Mouse (Mus musculus): ENCODE results near the gene Serpinf1. TPM values are rescaled to one million over a fixed set of nuclear protein-coding genes. Genes with fewer than 3 reads are reported as not detected.
A peak's percentile ranks its signal among the peaks of the same experiment; 100 is the strongest.

Gene Serpinf1
- total and polyA plus RNA-seq, 3 experiments: 0.38 TPM; not detected in 2

- ATAC-seq (ENCODE audit: extremely low read depth, insufficient number of reproducible peaks, low FRiP score, poor library complexity, severe bottlenecking) (no peak), DNase-seq (ENCODE audit: low spot score) (no peak)
- Histone ChIP-seq H3K4me1 (ENCODE audit: insufficient read depth, low read depth, low read length) (peaks cover 89% of the 10 kb centered on the region), H3K4me3 (ENCODE audit: low read depth, low read length) (peak overlapping the region; percentile 68; the same call in 1 of the 2 replicates), H3K27me3 (ENCODE audit: insufficient read depth, low read length) (no peaks in the 10 kb centered on the region), H3K36me3 (replicated peaks) (peaks cover 62% of the 10 kb centered on the region), H3K9me3 (replicated peaks) (no peaks in the 10 kb centered on the region)
- TF ChIP-seq GATA2 (IDR thresholded peaks at IDR 0.05; ENCODE audit: borderline replicate concordance, low read depth, low read length): no peak
- TF ChIP-seq CTCF (IDR thresholded peaks at IDR 0.05; ENCODE audit: low read depth, low read length): no peak
- TF ChIP-seq POLR2AphosphoS5 (IDR thresholded peaks at IDR 0.05; ENCODE audit: insufficient replicate concordance, low read depth, low read length): no peak
- TF ChIP-seq GATA1 (IDR thresholded peaks at IDR 0.05; ENCODE audit: borderline replicate concordance, low read length): no peak
- no peak for TF ChIP-seq TAL1 (conservative IDR thresholded peaks at IDR 0.05; ENCODE audit: low read depth, low read length)
These were observed 29.6 kb upstream of the Serpinf1 start for GRCm38 (mm10) chr11:75452081-75452480.

- Histone ChIP-seq H3K36me3 (replicated peaks) (peaks cover 73% of the 10 kb centered on the region), H3K27me3 (ENCODE audit: insufficient read depth, low read length) (no peaks in the 10 kb centered on the region), H3K9me3 (replicated peaks) (no peaks in the 10 kb centered on the region), H3K4me1 (ENCODE audit: insufficient read depth, low read depth, low read length) (peaks cover 79% of the 10 kb centered on the region), H3K4me3 (ENCODE audit: low read depth, low read length) (peak overlapping the region; percentile 68; the same call in 1 of the 2 replicates)
- ATAC-seq (ENCODE audit: extremely low read depth, insufficient number of reproducible peaks, low FRiP score, poor library complexity, severe bottlenecking) (no peak), DNase-seq (ENCODE audit: low spot score) (no peak)
- no peak for TF ChIP-seq GATA1 (IDR thresholded peaks at IDR 0.05; ENCODE audit: borderline replicate concordance, low read length)
- no peak for TF ChIP-seq TAL1 (conservative IDR thresholded peaks at IDR 0.05; ENCODE audit: low read depth, low read length)
- TF ChIP-seq GATA2 (IDR thresholded peaks at IDR 0.05; ENCODE audit: borderline replicate concordance, low read depth, low read length): no peak
- no peak for TF ChIP-seq CTCF (IDR thresholded peaks at IDR 0.05; ENCODE audit: low read depth, low read length)
- no peak for TF ChIP-seq POLR2AphosphoS5 (IDR thresholded peaks at IDR 0.05; ENCODE audit: insufficient replicate concordance, low read depth, low read length)
These were observed 28.4 kb upstream of the Serpinf1 start for GRCm38 (mm10) chr11:75450936-75451335.

- H3K27me3 ChIP-seq (ENCODE audit: insufficient read depth, low read length): no peaks in the 10 kb centered on the region
- peak overlapping the region; percentile 68; the same call in 1 of the 2 replicates for H3K4me3 ChIP-seq (ENCODE audit: low read depth, low read length)
- H3K9me3 ChIP-seq (replicated peaks): no peaks in the 10 kb centered on the region
- peaks cover 79% of the 10 kb centered on the region for H3K4me1 ChIP-seq (ENCODE audit: insufficient read depth, low read depth, low read length)
- peaks cover 79% of the 10 kb centered on the region for H3K36me3 ChIP-seq (replicated peaks)
- ATAC-seq (ENCODE audit: extremely low read depth, insufficient number of reproducible peaks, low FRiP score, poor library complexity, severe bottlenecking) (peak; percentile 30), DNase-seq (ENCODE audit: low spot score) (peak; percentile 59)
- TF ChIP-seq POLR2AphosphoS5 (IDR thresholded peaks at IDR 0.05; ENCODE audit: insufficient replicate concordance, low read depth, low read length): no peak
- TF ChIP-seq TAL1 (conservative IDR thresholded peaks at IDR 0.05; ENCODE audit: low read depth, low read length): peak; percentile 39
These were observed 27.9 kb upstream of the Serpinf1 start for GRCm38 (mm10) chr11:75450304-75450908.

GRCm38 (mm10) chr11:75449695-75450094, 27.2 kb upstream of the Serpinf1 start:
- TF ChIP-seq POLR2AphosphoS5 (IDR thresholded peaks at IDR 0.05; ENCODE audit: insufficient replicate concordance, low read depth, low read length) (no peak), GATA2 (IDR thresholded peaks at IDR 0.05; ENCODE audit: borderline replicate concordance, low read depth, low read length) (no peak), TAL1 (conservative IDR thresholded peaks at IDR 0.05; ENCODE audit: low read depth, low read length) (peak; percentile 34; the same call in 1 of the 2 replicates)
- H3K9me3 ChIP-seq (replicated peaks): no peaks in the 10 kb centered on the region
- peaks cover 86% of the 10 kb centered on the region for H3K36me3 ChIP-seq (replicated peaks)
- no peaks in the 10 kb centered on the region for H3K27me3 ChIP-seq (ENCODE audit: insufficient read depth, low read length)
- peak; percentile 38 for ATAC-seq (ENCODE audit: extremely low read depth, insufficient number of reproducible peaks, low FRiP score, poor library complexity, severe bottlenecking)
- peaks cover 72% of the 10 kb centered on the region for H3K4me1 ChIP-seq (ENCODE audit: insufficient read depth, low read depth, low read length)
- DNase-seq (ENCODE audit: low spot score): peak; percentile 60
- peak overlapping the region; percentile 66; the same call in 1 of the 2 replicates for H3K4me3 ChIP-seq (ENCODE audit: low read depth, low read length)

- no peak for ATAC-seq (ENCODE audit: extremely low read depth, insufficient number of reproducible peaks, low FRiP score, poor library complexity, severe bottlenecking)
- Histone ChIP-seq H3K9me3 (replicated peaks) (no peaks in the 10 kb centered on the region), H3K36me3 (replicated peaks) (peaks cover 93% of the 10 kb centered on the region), H3K4me1 (ENCODE audit: insufficient read depth, low read depth, low read length) (peaks cover 60% of the 10 kb centered on the region), H3K27me3 (ENCODE audit: insufficient read depth, low read length) (no peaks in the 10 kb centered on the region), H3K4me3 (ENCODE audit: low read depth, low read length) (peak overlapping the region; percentile 66; the same call in 1 of the 2 replicates)
- no peak for TF ChIP-seq POLR2AphosphoS5 (IDR thresholded peaks at IDR 0.05; ENCODE audit: insufficient replicate concordance, low read depth, low read length)
- TF ChIP-seq CTCF (IDR thresholded peaks at IDR 0.05; ENCODE audit: low read depth, low read length): no peak
- no peak for TF ChIP-seq TAL1 (conservative IDR thresholded peaks at IDR 0.05; ENCODE audit: low read depth, low read length)
- TF ChIP-seq GATA1 (IDR thresholded peaks at IDR 0.05; ENCODE audit: borderline replicate concordance, low read length): no peak
- no peak for TF ChIP-seq GATA2 (IDR thresholded peaks at IDR 0.05; ENCODE audit: borderline replicate concordance, low read depth, low read length)
- DNase-seq (ENCODE audit: low spot score): no peak
These were observed 26.1 kb upstream of the Serpinf1 start for GRCm38 (mm10) chr11:75448575-75448974.

- no peak for TF ChIP-seq CTCF (IDR thresholded peaks at IDR 0.05; ENCODE audit: low read depth, low read length)
- no peak for TF ChIP-seq GATA1 (IDR thresholded peaks at IDR 0.05; ENCODE audit: borderline replicate concordance, low read length)
- no peak for TF ChIP-seq GATA2 (IDR thresholded peaks at IDR 0.05; ENCODE audit: borderline replicate concordance, low read depth, low read length)
- TF ChIP-seq TAL1 (conservative IDR thresholded peaks at IDR 0.05; ENCODE audit: low read depth, low read length): no peak
- TF ChIP-seq POLR2AphosphoS5 (IDR thresholded peaks at IDR 0.05; ENCODE audit: insufficient replicate concordance, low read depth, low read length): no peak
- Histone ChIP-seq H3K36me3 (replicated peaks) (peaks cover 91% of the 10 kb centered on the region), H3K4me1 (ENCODE audit: insufficient read depth, low read depth, low read length) (peaks cover 15% of the 10 kb centered on the region), H3K27me3 (ENCODE audit: insufficient read depth, low read length) (peaks cover 3% of the 10 kb centered on the region; the same call in 1 of the 2 replicates), H3K4me3 (ENCODE audit: low read depth, low read length) (no peak overlapping the region), H3K9me3 (replicated peaks) (no peaks in the 10 kb centered on the region)
- DNase-seq (ENCODE audit: low spot score) (no peak), ATAC-seq (ENCODE audit: extremely low read depth, insufficient number of reproducible peaks, low FRiP score, poor library complexity, severe bottlenecking) (no peak)
These were observed 21.2 kb upstream of the Serpinf1 start for GRCm38 (mm10) chr11:75443711-75444110.

Data from G1E (cell line).